Mouse (Mus musculus): ENCODE data around the gene Ptprg.

Ptprg gene

DNA sequence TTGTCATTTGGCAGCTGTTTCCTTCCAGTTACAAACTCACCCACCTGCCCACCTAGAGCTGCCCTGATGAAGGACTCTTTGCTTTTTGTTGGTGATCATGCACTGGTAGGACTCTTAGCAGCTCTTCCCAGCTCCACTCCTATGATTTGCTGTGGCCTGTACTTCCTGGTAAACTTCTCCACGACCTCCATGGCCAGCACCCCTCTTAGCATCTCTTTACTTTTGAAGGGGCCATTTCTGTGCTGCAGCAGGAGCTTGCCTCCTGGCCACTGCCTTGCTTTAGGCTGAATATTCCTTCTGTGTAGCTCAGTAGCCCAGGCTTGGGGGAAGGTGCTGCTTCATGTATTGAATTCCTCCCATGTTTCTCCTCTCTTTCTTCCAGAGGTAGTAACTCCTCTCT is 517.0 kb downstream of the Ptprg start:
- no peak for DNase-seq

GRCm38 (mm10) chr14:12070856-12071465 is 517.6 kb downstream of the Ptprg start:
- no peak for DNase-seq

DNA sequence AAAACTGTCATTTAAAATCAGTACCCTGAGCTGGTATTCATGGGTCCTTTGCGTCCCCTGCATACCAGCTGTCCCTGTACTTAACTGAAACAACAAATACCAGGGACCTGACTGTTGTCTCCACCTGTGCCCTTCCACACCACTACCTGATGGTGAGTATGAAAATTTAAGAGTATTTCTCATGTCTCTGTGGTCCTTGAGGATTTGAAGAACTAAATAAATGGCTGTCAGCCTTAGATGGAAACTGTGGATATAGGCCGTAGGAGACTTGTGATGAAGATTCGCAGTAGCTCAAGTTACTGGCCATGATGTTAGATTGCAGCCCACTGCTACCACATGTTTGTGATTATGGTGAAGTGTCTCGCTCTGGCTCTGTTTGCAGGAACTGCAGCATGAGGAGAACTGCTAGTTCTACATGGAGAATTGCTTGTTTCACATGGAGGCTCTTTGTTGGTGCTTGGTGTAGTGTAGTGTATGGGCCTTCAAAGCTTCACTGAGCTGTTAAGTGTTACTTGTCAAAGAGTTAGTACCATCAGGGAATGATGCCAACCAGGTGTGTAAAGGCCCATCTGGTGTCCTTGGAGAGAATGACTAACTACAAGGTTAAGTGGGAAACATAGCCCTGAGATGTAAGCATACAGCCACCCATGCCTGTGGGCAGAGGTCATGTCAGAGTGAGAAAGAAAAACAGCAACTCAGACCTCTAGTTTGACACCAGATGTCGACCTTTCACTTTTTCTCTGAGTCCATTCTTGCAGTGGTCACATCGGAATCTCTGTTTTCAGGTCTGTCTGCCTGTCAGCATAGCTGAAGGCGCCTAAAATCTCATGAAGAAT is 518.9 kb downstream of the Ptprg start:
- no peak for DNase-seq

DNA sequence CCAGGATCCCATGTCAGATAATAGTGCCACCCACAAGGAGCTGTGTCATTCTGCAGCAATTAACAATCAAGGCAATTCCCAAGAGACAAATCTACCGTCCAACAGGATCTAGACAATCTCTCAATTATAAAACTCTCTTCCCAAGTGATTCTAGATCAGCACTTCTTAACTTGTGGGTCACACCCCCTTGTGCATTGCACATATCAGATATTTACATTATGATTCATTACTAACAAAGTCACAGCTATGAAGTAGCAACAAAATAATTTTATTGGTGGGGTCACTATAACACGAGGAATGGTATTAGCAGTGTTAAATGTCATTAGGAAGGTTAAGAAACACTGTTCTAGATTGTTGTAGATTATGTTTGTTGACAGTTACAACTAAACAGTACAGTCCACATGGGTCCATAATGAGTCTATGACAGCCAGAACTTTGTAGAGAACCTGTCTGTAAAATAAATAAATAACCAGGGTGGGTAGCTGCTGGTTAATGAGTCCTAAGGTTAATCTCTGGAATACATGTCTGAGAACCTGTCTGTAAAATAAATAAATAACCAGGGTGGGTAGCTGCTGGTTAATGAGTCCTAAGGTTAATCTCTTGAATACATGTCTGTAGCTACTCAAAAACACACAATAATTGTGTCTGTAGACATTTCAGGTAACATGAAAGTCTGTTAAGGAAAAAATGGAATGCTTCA is 520.2 kb downstream of the Ptprg start:
- DNase-seq: no peak

DNA sequence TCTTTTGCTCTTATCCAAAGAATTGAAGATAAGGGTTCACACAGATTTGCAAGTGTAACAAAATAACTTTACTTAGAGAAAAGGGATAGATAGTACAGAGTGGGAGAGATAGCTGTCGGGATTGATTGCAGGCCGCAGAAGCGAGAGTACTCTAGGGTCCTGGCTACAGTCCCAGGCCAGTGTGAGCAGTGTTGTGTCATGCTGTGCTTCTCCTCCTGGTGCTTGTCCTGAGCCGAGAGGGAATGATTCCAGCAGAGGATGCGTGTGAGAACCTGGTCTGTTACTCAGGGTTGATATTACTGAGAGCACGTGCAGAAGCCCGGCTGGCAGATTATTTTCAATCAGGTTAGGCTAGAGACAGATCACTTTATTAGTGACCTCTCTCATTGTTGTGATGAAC is 523.9 kb downstream of the Ptprg start:
- DNase-seq: no peak

DNA sequence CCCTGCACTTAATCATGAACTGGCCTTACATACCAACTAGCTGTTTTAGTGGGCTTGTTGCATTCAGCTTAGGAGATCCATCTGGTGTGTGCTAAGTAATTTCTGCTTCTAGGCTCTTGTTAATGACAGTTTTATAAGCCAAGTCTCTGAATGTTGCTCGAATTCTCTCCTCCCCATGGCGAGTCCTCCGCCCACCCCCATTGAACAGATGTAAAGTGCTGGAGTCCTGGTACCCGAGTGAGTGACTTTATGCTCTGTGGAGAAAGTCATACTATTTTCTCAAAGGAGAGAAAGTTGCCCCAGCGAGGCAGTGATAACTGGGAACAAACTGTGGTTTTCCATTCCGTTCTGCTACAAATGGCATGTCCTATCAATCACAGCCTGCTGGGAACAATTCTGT is 525.9 kb downstream of the Ptprg start:
- DNase-seq: no peak

- no peak for DNase-seq
Observed at GRCm38 (mm10) chr14:12079833-12080401, 526.6 kb downstream of the Ptprg start.

DNA sequence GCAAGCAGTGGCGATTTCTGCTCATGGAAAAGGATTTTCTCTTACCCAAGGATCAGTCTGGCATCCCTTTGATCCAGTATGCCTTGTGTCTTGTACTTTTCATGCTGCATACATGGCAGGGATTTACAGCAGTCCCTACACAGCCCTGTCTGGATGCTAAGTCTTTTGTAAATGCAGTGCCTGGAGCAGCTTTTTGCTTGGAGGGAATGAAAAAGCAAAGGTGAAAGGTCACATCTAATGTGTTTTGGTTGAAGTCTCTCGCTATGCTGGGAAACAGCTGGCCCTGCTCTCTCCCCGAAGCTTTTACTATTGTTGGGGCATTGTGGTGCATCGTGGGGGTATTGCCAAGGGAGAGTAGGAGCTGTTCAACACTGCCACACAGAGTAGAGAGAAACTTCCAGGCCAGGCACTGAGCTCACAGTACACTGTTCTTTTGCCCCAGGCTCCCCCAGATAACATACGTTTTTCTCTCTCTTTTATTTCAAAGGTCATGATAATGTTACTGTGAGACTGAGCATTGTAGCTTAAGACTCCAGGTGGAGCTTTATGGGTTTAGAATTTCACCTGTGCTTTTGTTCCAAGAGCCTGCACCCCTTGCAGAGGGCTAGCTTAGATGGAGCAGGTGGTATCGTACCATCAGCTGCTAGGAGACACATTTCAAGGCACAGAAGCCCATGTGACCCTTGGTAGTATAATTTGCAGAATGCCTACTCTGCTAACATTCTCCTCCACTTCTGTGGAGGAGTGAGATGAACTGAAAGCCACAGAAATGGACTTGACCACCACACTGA is 529.0 kb downstream of the Ptprg start:
- no peak for DNase-seq

DNA sequence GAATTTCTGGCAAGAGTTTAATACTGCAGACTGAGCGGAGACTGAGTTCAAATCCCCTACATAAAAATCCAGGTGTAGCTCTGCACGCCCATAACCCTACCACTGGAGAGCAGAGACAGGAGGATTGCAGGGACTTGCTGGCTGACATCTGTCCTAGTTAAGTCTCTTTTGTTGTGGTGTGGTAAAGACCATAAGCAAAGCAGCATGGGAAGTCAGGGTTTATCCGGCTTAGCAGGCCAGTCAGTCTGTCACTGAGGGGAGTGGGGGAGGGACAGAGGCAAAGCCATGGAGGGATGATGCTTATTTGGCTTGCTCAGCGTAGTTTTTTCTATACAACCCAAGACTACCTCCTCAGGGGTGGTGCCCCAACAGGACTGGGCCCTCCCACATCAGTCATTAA is 530.7 kb downstream of the Ptprg start:
- no peak for DNase-seq

GRCm38 (mm10) chr14:12085078-12085477 is 531.7 kb downstream of the Ptprg start:
- no peak for DNase-seq

- DNase-seq: no peak
Observed at GRCm38 (mm10) chr14:12086167-12086566, 532.8 kb downstream of the Ptprg start.

DNA sequence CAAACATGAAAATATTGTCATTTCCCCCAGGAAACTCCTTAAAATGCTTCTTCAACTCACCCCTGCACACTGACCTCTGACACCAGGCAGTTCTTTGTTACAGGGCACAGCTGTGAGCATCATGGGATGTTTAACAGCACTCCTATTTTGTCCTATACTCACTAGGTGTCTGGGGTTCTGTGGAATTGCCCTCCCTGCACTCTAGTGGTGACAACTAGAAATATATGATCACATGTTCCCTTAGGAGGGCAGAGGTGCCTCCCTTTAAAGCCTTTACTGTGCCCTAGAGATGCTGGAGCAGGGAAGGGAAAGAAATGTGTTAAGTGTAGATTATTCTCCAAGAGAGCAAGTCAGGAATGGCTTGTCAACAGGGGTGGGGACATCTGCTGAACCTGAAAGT is 536.6 kb downstream of the Ptprg start:
- no peak for DNase-seq

- no peak for DNase-seq
Observed at GRCm38 (mm10) chr14:12091730-12092129, 538.4 kb downstream of the Ptprg start.

DNA sequence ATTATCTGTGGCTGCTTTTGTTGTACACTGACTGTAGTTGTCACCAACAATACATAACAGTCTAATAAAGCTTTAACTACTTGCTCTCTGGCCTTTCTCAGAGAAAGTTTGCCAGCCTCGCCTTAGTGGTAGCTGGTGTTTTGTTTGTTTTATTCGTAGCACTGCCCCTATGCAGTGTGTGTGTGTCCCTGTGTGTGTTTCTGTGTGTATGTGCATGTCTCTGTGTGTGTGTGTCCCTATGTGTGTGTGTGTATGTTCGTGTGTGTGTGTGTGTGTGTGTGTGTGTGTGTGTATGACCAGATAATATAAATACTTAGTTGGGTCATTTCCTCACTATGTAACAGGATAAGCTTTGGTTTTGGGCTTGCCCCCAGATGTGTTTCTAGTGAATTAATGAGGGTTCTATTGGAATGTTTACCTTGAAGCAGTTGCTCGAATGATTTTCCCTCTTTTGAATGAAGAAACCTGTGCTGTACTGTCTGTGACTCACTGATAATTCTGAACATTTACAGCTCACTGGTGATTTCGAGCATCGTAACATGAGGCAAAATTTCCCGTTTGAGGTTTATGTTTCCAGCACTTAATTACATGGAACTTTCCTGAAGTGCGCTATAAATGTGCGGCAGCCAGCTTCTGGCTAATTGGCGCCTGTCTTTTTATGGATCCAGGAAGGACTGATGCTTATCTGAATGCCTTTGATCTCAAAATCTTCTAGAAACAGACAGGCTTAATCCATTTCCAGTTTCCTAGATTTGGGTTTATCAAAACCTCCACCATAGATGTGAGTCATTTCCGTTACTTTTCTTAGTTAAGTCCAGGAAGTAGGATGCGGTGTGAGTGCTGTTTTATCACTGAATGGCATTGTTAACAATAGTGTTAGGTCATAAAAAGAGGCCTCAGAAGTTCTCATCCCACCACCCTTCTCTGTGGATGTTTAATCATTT is 546.3 kb downstream of the Ptprg start:
- DNase-seq: no peak

DNA sequence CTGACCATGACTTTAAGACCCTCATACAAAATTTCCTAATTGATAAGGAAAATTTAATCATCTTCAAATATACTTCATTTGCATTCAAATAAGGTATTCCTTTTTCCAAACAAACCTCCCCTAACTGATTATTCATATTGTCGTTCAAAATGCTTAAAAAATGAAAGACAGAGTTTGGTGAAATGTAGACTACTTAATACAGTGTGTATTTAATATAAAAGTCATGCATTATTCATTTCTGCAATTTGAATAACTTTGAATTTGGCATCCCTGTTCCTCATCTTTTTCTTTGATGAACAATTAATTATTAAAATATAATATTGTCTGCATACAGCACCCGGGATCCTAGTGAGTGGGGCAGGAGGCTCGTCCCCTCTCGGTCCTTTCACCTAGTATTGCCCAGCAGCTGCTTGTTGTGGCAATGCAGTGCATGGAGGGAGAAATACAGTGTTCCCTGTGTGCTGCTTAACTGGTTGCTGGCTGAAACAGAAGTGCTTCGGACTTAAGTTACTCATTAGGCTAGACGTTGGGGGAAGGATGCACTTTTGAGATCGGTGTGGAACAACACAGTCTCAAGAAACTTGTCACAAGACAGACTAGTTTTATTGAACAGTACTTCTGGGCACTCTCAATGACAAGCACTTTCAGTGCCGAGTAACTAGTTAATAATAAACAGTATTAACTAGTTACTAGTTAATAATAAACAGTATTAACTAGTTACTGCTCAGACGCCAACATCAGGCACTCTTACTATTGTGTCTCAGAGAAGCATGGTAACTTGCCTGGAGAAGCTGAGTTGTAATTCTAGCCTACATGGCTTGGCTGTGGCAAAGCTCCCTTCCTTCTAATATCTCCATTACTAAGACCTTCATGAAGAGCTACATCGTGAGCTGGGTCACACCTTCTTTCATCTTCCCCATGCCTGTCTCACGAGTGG is 549.3 kb downstream of the Ptprg start:
- no peak for DNase-seq

DNA sequence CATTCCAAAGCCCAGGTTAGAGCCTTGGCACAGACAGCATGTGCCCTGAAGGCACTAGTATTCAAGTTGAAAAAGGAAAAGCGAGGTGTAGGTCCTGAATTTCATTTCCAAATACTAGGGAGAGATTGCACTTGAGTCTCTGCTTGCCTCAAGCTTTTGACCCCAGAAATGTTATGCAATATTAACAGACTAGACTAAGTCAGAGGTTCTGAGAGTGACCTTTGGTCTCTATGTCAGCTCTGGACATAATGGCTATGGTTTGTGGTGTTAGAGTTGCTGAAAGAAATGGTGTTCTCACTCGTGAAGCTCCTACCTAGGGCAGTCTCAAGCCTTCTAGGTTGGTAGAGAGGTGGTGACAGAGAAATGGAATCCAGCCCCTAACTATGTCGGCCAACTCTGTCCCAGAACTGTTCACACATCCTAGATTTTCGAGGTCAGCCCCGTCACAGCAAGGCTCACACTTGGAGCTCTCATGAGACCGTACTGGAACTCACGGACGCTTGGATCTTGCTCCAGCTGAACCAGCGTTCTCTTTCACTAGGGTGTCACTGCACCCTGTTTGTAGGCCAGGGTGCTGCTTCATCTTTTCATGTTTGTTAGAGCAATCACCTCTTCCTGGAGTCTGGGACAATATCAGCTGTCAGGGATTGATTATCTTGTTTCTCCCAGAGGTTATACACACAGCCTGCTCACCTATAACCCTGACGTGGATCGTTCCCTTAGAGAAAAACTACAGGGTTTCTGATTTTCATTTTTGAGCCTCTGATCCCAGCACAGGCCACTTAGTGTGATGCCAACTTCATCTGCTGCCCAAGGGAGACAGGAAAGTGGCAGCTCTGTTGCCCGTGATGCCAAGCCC is 551.2 kb downstream of the Ptprg start:
- DNase-seq: no peak

DNA sequence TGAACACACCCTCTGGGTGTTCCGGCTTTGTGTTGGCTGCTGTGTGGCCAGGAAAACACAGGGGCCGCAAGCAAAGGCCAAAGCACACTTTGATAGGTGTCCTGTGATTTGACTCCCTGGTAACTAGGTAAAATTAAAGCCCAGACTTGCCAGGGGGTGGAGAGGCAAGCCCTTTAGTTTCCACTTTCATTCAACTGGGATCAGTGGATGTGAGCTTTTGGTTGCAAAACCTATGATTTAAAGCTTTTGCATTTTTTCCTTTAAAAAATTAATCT is 551.8 kb downstream of the Ptprg start:
- DNase-seq: no peak

DNA sequence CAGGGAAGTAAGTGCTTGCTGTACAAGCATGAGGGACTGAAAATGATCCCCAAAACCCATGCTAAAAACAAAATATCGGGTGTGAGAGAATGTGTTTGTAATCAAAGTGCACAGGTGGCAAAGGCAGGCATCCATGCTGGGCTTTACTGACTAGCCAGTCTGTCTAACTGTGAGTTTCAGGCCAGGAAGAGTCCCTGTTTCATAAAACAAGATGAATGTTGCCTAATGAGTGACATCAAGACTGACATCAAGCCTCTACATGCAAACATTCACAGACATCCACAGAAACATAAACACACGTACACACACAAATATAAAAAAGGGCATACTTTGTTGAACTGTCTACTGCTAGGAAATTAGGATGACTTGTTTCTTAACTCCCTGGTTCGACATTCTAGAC is 552.3 kb downstream of the Ptprg start:
- no peak for DNase-seq

- DNase-seq: no peak
Observed at GRCm38 (mm10) chr14:12107459-12107858, 554.1 kb downstream of the Ptprg start.

DNA sequence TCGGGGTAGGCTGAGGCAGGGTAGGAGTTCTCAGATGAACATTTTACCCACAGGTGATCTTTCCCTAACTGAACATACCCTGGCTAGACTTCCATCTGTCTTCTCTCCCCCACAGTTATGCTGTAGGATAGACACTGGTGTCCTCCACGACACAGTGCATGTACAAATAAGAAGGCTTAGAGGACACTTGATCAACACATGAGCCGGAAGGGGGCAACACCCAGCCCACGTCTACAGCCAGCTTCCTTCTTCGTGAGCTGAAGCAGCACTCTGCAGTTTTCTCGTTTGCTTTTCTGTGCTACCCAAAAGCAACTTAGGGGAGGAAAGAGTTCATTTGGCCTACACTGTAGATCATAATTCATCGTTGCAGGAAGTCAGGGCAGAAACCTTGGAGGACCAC is 554.7 kb downstream of the Ptprg start:
- DNase-seq: no peak
